Mouse (Mus musculus): Measurements from ENCODE around the gene Mroh7.

Gene Mroh7

DNA sequence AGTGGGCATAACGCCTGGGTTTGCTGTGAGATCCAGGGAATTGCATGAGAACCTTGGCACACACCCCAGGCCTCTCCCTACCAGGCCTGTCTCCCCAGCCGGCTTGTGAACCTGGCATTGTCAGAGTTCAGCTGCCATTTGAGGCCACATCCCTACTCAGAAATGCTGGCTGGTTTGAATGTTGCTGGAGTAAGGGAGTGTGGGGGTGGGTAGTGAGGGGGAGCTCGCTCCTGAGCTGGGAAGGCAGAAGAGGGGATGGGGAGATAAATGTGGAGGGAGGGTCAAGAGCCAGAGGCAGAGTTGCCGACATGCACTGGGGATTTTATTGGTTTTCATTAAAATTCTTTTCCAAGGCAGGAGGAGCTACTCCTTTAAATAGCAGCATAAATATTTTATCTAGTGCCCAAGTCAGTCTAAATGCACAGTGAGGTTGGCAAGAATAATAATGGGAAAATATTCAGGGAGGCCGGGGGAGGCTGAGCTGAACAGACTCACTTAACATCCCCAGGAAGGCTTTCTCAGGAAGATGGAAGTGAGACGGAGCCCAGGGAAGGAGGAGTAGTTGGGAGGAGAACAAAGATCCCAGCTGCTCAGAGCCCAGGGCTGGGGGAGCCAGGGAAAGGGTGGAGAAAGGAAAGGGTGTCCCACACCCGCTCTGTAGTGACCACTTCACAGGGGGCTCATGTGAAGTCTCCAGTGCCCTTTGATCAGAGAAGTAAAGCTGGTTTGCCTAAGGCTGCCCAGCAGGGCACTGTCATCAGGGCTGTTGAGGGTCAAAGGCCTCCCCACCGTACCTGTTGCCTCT lies 97.2 kb downstream of the Mroh7 start:
- in situ Hi-C loops (cut with MboI): loop anchor here (10.0 kb wide), 1 partner anchor 71 kb away; no protein-coding TSS in a partner anchor

- in situ Hi-C loops (cut with MboI): loop anchor here (10.0 kb wide), 1 partner anchor 72 kb away; no protein-coding TSS in a partner anchor
Measured at GRCm38 (mm10) chr4:106632313-106632712, 98.4 kb downstream of the Mroh7 start.

Data from mature B cell (primary cell).